Mouse (Mus musculus): ENCODE results near the gene Mfsd6.

Gene Mfsd6

GRCm38 (mm10) chr1:52727056-52727900 is at the start of gene Mfsd6:
Mfsd6 (minus strand) TSS chr1:52727462.
- peak; percentile 58 for DNase-seq (ENCODE audit: low spot score)

- DNase-seq (ENCODE audit: low spot score) = peak; percentile 13
Measured at GRCm38 (mm10) chr1:52765176-52766111, 38.2 kb upstream of the Mfsd6 start.

GRCm38 (mm10) chr1:52763894-52764809 is 36.9 kb upstream of the Mfsd6 start:
- DNase-seq (ENCODE audit: low spot score) = peak; percentile 9

- no peak for DNase-seq (ENCODE audit: low spot score)
Measured at GRCm38 (mm10) chr1:52758174-52758573, 30.9 kb upstream of the Mfsd6 start.

GRCm38 (mm10) chr1:52754331-52754730 is 27.1 kb upstream of the Mfsd6 start:
- no peak for DNase-seq (ENCODE audit: low spot score)

GRCm38 (mm10) chr1:52753828-52754227 is 26.6 kb upstream of the Mfsd6 start:
- DNase-seq (ENCODE audit: low spot score) = no peak

- no peak for DNase-seq (ENCODE audit: low spot score)
Measured at GRCm38 (mm10) chr1:52752706-52753105, 25.4 kb upstream of the Mfsd6 start.

GRCm38 (mm10) chr1:52751634-52752033 is 24.4 kb upstream of the Mfsd6 start:
- no peak for DNase-seq (ENCODE audit: low spot score)

GRCm38 (mm10) chr1:52749978-52750377 is 22.7 kb upstream of the Mfsd6 start:
- no peak for DNase-seq (ENCODE audit: low spot score)

GRCm38 (mm10) chr1:52748260-52748659 is 21.0 kb upstream of the Mfsd6 start:
- DNase-seq (ENCODE audit: low spot score) = peak; percentile 36

GRCm38 (mm10) chr1:52742567-52742966 is 15.3 kb upstream of the Mfsd6 start:
- DNase-seq (ENCODE audit: low spot score) = no peak

- no peak for DNase-seq (ENCODE audit: low spot score)
Measured at GRCm38 (mm10) chr1:52734208-52734607, 6.9 kb upstream of the Mfsd6 start.

- DNase-seq (ENCODE audit: low spot score) = no peak
Measured at GRCm38 (mm10) chr1:52730258-52730657, 3.0 kb upstream of the Mfsd6 start.

- no peak for DNase-seq (ENCODE audit: low spot score)
Measured at GRCm38 (mm10) chr1:52728857-52729489, 1.7 kb upstream of the Mfsd6 start.

GRCm38 (mm10) chr1:52726371-52727055 is 749 bp downstream of the Mfsd6 start:
- peak; percentile 56 for DNase-seq (ENCODE audit: low spot score)

- DNase-seq (ENCODE audit: low spot score) = no peak
Measured at GRCm38 (mm10) chr1:52722586-52722985, 4.7 kb downstream of the Mfsd6 start.

- DNase-seq (ENCODE audit: low spot score) = no peak
Measured at GRCm38 (mm10) chr1:52719096-52719495, 8.2 kb downstream of the Mfsd6 start.

- DNase-seq (ENCODE audit: low spot score) = no peak
Measured at GRCm38 (mm10) chr1:52718068-52718748, 9.1 kb downstream of the Mfsd6 start.

GRCm38 (mm10) chr1:52714451-52714850 is 12.8 kb downstream of the Mfsd6 start:
- DNase-seq (ENCODE audit: low spot score) = no peak

- no peak for DNase-seq (ENCODE audit: low spot score)
Measured at GRCm38 (mm10) chr1:52714021-52714420, 13.2 kb downstream of the Mfsd6 start.

Data from ovary, postnatal 36 days (tissue).